Mouse (Mus musculus): Measurements from ENCODE around the gene Atp10a.
"Not testable (repeated sequence)": the region's sequence is repeated elsewhere in the genome, so short reads cannot be mapped to it uniquely, and the experiment has no call there.

Gene Atp10a

DNA sequence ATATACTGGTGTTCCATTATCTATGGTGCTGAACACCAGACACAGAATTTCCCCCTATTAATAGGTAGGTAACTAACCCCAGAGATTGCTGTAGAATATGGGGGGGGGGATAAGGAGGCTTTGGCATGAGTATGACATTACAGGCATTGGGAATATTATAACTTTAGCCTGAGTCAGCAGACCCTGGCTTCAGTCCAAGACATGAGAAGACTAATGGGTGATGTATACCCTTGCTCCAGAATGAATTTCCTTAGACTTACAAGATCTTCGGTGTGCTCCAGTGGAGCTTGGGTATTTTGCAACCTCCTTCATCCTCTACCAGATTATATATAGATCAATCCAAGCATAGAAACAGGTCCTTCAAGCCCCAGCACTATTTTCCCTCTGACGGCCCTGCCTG lies 145.8 kb downstream of the Atp10a start:
- no peak for DNase-seq

DNA sequence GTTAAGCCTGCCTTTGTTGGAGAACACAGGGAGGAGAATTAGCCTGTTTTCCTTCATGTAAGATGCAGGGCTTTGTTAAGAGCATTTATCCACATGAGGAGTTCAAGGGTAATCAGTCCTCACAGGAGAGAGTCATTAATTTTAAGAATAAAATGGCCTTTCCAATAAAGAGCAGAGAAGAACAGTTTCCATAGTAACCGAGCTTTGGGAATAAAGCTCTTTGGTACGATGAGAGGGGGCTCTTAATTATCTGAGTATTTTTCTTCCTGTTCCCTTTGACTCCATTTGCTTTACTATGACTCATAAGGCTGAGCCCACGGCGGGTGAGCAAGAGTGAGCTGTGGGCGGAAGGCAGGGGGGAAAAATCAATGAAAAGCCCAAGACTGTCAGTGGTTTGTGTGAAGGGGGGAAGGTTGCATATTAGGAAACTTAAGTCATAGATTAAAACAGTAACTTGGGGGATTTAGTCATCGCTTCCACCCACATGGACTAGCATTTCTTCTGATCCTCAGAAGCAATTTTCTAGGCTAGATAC lies 166.2 kb downstream of the Atp10a start:
- no peak for DNase-seq

- DNase-seq: no peak
Measured at GRCm38 (mm10) chr7:58824686-58825085, 168.7 kb downstream of the Atp10a start.

DNA sequence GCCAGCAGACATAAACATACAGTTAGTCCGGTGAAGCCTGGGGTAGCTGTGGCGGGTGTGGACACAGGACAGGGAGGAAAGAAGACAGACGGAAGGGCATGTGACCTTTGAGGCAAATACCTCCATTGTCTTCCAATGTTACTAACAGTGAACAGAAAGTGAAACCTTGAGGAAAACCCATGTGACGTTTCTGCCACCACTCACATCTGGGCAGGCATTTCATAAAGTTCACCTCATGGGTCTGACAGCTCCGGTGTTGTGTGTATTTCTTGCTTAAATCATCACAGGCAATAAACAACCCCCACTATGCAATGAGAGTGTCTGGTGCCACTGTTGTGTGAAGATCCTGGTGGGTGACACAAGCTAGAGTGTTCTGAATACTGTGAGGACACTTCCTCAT lies 173.1 kb downstream of the Atp10a start:
- peak; percentile 5 for DNase-seq

GRCm38 (mm10) chr7:58836855-58837606 lies 181.1 kb downstream of the Atp10a start:
- not testable (repeated sequence) for DNase-seq

DNA sequence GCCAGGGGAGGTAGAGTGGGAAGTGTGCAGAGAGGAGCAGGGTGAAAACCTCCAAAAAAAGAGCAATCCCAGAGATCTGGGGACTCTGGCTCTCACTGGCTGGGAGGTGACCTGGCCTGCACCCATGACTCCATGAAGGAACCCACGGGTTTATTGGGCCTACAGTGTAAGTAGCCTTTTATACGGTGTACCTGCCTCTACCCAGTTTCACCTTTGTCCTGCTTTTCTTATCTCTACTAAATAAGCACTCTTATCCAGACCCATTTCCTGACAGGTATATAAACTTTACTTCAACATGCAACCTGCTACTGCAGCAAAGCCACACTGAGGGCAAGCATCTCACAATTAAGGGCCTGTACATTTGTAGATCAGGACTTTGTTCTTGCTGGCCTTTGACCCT lies 184.4 kb downstream of the Atp10a start:
- no peak for DNase-seq

GRCm38 (mm10) chr7:58841066-58841465 lies 185.1 kb downstream of the Atp10a start:
- DNase-seq: no peak

- no peak for DNase-seq
Measured at GRCm38 (mm10) chr7:58842818-58843217, 186.9 kb downstream of the Atp10a start.

DNA sequence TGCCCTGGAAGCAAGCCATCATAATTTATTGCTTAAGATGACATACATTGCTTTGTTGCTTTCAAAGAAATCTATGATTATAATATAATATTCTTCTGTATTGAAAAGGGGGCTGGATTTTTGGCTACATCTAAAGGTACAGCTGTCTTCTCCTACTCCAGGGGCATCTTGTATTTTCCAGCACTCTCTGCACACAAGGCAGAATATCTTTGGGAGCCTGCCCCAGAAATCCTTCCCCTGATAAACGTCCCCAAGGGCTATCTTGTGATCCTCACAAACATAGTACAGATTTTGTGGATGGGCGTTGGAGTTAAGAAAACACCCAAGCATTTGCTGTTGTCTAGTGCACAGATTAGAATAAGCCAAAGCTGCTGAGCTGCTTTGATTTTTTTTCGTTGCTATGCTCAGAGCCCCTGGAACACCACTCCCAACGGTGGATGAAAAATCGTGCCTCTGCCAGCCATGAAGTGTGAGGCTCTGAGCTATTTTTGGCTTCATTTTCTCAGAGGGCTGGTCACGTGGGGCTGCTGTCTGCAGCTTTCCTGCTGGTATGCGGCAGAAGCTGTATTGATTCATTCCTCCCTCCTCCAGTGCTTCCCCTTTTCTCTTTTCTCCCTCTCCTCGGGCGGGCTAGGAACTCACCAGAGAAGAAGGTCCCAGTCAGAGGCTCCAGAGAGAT lies 187.9 kb downstream of the Atp10a start:
- peak; percentile 63 for DNase-seq

GRCm38 (mm10) chr7:58844449-58844848 lies 188.5 kb downstream of the Atp10a start:
- DNase-seq: no peak

DNA sequence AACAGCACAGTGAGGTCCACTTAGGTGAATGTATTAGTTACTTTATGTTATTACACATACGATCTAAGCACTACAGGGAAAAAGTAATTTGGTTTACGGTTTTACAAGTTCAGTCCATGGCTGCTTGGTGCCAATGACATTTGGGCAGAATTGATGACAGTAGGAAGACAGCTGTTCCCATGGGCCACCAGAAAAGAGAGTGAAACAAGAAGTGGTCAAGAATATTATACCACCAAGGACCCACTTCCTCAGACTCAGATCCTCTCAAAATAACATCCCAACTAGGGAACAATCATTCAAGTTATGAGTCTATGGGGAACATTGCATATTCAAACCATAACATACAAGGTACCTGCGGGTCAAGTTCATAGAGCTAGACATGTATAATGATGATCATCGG lies 203.0 kb downstream of the Atp10a start:
- no peak for DNase-seq

GRCm38 (mm10) chr7:58863174-58863573 lies 207.2 kb downstream of the Atp10a start:
- no peak for DNase-seq

- DNase-seq: no peak
Measured at GRCm38 (mm10) chr7:58866865-58867614, 211.1 kb downstream of the Atp10a start.

DNA sequence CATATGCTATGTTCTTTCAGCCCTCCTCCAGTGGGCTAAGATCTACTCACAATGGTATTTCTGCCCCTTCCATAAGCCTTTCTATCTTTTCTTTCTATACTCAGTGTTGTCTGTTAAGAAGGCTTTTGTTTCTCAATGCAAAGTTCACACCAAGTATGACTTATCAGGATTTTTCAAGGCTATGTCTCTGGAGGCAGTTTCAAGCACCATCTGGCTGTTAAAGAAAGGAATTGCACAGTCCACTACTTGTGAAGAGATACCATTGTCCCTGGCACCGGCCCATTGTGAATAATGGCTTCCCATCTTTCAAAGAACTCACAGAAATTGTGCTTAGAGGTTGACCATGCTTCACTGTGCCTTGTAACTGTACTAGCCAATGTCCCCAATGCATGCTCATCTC lies 214.7 kb downstream of the Atp10a start:
- DNase-seq: no peak

GRCm38 (mm10) chr7:58873676-58874075 lies 217.7 kb downstream of the Atp10a start:
- DNase-seq: no peak
